Mouse (Mus musculus): ENCODE results near the gene Ptpre.
A peak's percentile ranks its signal among the peaks of the same experiment; 100 is the strongest.
"Not testable (repeated sequence)": the region's sequence is repeated elsewhere in the genome, so short reads cannot be mapped to it uniquely, and the experiment has no call there.

Gene Ptpre

GRCm38 (mm10) chr7:135689396-135689795, 152.1 kb downstream of the Ptpre start:
- DNase-seq (ENCODE audit: low spot score in 2 of 2) = no peak

- DNase-seq (ENCODE audit: low spot score in 2 of 2) = no peak
Measured at GRCm38 (mm10) chr7:135691941-135692340, 154.7 kb downstream of the Ptpre start.

GRCm38 (mm10) chr7:135694130-135694529, 156.8 kb downstream of the Ptpre start:
- DNase-seq (ENCODE audit: low spot score in 2 of 2) = no peak

DNA sequence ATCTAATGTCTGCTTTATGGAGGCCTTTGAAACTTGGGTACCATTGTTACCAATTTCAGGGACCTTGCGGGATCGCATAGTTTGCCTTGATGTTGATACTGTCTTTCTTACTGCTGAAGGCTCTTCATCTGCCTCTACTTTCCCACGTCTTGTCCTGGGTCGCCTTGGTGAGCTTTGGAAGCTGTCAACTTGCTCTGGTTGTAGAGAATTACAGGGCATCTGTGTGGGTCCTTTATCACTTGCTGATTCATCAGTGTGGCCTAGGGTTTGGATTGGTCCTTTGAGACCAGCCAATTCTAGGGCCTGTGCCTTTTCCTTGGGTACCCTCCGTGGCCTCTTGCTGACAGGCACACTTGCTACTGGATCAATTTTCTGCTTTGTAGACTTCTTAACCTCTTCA, 157.5 kb downstream of the Ptpre start:
- DNase-seq (ENCODE audit: low spot score in 2 of 2) = no peak

GRCm38 (mm10) chr7:135696127-135696526, 158.8 kb downstream of the Ptpre start:
- DNase-seq (ENCODE audit: low spot score in 2 of 2) = no peak

DNA sequence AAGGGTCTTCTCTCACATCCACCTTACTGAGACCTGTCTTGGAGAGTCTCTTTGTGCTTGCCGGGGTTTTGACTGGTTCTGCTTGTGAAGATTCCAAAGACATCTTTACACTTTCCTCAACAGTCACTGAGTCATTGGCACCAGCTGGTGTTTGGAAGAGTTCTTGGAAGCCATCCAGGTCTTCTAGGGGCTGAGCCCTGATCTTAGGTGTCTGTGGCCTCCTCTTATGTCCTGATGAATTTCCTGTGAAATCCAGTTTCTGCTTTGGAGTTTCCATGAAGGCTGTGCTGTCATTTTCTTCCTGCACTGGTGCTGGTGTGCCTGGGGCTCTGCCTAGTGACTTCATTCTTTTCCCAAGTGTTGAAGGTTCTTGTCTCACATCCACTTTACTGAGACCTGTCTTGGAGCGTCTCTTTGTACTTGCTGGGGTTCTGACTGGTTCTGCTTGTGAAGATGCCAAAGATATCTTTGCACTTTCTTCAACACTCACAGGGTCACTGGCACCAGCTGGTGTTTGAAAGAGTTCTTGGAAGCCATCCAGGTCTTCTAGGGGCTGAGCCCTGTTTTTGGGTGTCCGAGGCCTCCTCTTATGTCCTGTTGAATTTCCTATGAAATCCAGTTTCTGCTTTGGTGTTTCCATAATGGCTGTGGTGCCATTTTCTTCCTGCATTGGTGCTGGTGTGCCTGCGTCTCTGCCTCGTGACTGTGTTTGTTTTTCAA, 159.9 kb downstream of the Ptpre start:
- not testable (repeated sequence) for DNase-seq (ENCODE audit: low spot score in 2 of 2)

GRCm38 (mm10) chr7:135698362-135698761, 161.1 kb downstream of the Ptpre start:
- no peak for DNase-seq (ENCODE audit: low spot score in 2 of 2)

DNA sequence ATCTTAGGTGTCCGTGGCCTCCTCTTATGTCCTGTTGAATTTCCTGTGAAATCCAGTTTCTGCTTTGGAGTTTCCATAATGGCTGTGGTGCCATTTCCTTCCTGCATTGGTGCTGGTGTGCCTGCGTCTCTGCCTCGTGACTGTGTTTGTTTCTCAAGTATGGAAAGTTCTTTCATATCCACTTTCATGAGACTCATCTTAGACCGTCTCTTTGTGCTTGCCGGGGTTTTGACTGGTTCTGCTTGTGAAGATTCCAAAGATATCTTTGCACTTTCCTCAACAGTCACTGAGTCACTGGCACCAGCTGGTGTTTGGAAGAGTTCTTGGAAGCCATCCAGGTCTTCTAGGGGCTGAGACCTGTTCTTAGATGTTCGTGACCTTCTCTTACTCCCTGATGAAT, 162.1 kb downstream of the Ptpre start:
- not testable (repeated sequence) for DNase-seq (ENCODE audit: low spot score in 2 of 2)

GRCm38 (mm10) chr7:135703600-135704148, 166.4 kb downstream of the Ptpre start:
- no peak for DNase-seq (ENCODE audit: low spot score in 2 of 2)

DNA sequence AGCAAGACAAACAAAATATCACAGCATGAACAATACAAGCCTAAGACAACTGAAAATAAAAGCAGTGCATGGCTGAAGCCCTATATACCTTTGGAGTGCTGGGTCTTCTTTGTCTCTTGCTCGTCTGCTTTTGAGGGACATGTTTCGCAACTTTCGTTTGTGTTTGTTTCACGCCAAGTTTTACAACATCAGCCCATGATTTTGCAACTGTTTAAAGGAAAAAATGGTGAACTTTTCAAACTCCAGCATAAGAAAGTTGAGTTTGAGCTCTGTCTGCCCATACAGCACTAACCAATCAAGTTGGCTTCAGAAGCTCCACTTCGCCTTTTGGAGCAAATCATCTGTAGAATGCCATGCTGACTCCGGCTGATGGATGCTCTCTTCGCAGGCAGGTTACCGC, 167.0 kb downstream of the Ptpre start:
- DNase-seq (ENCODE audit: low spot score in 2 of 2) = no peak

GRCm38 (mm10) chr7:135705083-135705482, 167.8 kb downstream of the Ptpre start:
- DNase-seq (ENCODE audit: low spot score in 2 of 2) = no peak

DNA sequence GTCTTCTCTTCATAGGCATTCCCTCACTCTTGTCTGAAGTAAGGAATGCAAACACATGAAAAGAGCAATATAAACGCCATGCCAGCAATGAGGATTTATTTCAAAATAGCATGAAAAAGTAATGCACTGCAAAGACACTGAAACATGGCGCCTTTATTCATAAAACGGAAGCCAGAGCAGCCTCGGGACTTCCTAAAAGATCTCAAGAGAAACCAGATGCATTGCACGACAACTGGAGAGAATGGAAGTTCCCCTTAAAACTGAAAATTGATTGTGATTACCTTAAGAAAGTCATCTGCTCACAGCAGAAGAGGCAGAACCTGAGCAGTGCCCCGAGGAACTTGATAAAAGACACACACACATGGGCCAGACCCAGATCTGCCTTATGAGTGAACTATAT, 168.5 kb downstream of the Ptpre start:
- DNase-seq (ENCODE audit: low spot score in 2 of 2) = no peak

DNA sequence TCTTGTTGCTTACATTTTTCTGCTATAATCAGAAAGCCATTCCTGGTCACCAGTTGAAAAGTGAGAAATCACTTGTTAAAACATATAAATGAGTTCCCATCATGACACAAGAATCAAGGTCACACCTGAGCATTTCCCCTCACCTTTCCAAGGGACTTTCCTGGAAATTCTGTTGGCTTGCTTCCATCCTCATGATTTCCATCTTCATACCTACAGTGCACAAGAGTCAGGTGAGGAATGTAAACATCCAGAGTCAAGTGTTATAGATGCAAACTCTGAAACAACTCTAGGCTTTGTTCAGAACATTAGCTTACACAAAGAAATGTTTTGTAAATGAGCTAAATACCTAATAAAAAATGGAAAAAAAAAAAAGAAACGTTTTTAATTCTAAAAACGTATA, 173.4 kb downstream of the Ptpre start:
- DNase-seq (ENCODE audit: low spot score in 2 of 2) = no peak

DNA sequence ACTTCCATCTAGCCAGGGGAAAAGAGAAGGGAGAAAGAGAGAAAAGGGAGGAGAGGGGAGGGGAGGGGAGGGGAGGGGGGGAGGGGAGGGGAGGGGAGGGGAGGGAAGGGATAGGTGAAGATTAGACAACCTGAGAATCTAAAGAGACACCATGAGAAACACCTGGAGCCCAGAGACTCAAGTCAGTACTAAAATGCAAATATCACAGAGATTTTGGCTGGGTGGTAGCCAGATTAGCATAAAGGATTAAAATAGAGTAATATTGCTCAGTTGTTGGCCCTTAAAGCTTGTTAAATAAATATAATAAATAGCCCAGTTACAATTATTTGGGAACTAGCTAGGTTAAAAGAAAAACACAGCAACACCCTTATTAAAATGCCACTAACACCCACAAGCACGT, 175.3 kb downstream of the Ptpre start:
- DNase-seq (ENCODE audit: low spot score in 2 of 2) = no peak

GRCm38 (mm10) chr7:135713326-135713725, 176.0 kb downstream of the Ptpre start:
- no peak for DNase-seq (ENCODE audit: low spot score in 2 of 2)

DNA sequence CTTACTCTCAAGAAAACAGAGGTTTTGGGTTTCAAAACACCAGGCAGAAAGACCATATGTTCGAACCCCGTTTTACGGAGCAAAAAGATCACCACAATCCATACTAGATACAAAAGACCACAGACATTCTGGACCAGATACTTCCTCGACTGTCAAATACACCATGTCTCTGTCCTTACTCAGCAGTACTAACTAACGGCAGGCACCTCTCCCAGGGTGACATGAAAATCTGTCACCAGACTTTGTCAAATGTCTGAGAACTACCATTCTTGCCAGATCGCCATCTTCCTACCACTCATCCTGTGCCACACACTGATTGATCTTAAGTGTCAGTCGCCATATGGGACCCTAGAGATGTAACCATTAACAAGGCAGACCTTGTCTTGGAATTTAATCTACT, 177.9 kb downstream of the Ptpre start:
- no peak for DNase-seq (ENCODE audit: low spot score in 2 of 2)

DNA sequence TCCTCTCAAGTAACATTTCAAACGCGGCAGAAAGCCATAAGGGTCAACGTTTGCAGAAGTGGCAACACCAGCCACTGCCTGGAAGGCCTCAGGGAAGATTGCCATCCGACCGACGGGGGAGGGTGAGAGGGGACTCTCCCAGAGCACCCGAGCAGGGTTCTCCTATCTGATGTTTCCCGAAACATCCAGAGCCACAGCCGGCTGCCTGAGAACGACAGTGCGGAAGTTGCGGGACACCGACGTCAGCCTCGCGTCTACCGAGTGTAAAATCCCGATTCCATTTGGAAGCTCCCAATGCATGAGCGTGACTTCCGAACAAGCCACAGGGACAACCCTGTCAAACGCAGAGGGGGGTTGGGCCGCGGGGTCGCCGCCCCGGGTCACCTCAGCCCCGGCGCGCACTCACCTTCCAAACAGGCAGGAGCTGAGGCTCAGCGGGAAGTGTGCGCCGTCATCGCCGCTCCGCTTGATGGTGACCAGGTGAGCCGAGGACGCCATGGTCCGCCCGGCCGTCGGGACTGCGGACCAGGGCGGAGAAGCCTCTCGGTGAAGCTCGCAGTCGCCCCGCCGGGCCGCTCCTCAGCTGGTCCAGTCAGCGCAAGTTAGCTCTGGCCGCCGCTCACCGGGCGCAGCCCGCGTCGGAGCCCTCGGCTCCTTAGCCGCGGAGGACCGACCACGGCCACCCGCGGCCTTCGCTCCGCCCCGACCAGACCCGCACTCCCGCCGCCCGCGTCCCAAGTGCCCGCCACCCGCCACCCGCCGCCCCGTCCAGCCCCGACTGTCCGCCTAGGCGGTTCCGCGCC, 178.6 kb downstream of the Ptpre start, which contains the start of gene Mki67:
Mki67 (minus strand) TSS at position 720 of the 803 bp plus-strand sequence.
- peak in 1 of 2 experiments; percentile 5 for DNase-seq (ENCODE audit: low spot score in 2 of 2)

- peak; percentile 83 to 84 for DNase-seq (ENCODE audit: low spot score in 2 of 2)
Measured at GRCm38 (mm10) chr7:135716445-135716877, 179.2 kb downstream of the Ptpre start.

GRCm38 (mm10) chr7:135716968-135717557, 179.8 kb downstream of the Ptpre start:
- no peak for DNase-seq (ENCODE audit: low spot score in 2 of 2)

GRCm38 (mm10) chr7:135721436-135721992, 184.2 kb downstream of the Ptpre start:
- no peak for DNase-seq (ENCODE audit: low spot score in 2 of 2)

GRCm38 (mm10) chr7:135722011-135722838, 184.9 kb downstream of the Ptpre start:
- DNase-seq (ENCODE audit: low spot score in 2 of 2) = no peak

Data from heart, adult 9 months (tissue).